Mouse (Mus musculus) hindbrain, embryonic 11.5 days (tissue): ENCODE results near the gene Ccni. TPM values are rescaled to one million over a fixed set of nuclear protein-coding genes. Genes with fewer than 3 reads are reported as not detected.
A peak's percentile ranks its signal among the peaks of the same experiment; 100 is the strongest.

Source experiments
- ATAC-seq: fragments of 200-750 bp; cut with Nextera tagmentation; 2 replicates; pipeline ENCODE4 v1.8.0; 2017; ENCODE audit warnings: mild to moderate bottlenecking, moderate TSS enrichment, moderate library complexity; ENCODE audit not compliant: low FRiP score
- DNase-seq: peaks from one replicate; pipeline ENCODE4 v3.0.0-alpha.2; 2015; ENCODE audit warnings: low spot score
- H3K27ac ChIP-seq: fragments of 300-500 bp; sonication (generic); 2 replicates; pipeline ENCODE4 v1.5.1; 2014; ENCODE audit warnings: mild to moderate bottlenecking, low read depth, low read length
- H3K27me3 ChIP-seq: fragments of 300-500 bp; sonication (generic); 2 replicates; pipeline ENCODE4 v1.6.1; 2014; ENCODE audit warnings: mild to moderate bottlenecking, low read length, moderate library complexity, mixed read lengths; ENCODE audit not compliant: control insufficient read depth, insufficient read depth
- H3K36me3 ChIP-seq: fragments of 300-500 bp; sonication (generic); 2 replicates; pipeline ENCODE4 v1.6.1; 2014; ENCODE audit warnings: mild to moderate bottlenecking, low read length, moderate library complexity, mixed read lengths; ENCODE audit not compliant: control insufficient read depth, insufficient read depth
- H3K4me1 ChIP-seq: fragments of 300-500 bp; sonication (generic); replicated peaks from 2 replicates; pipeline ENCODE4 v1.6.1; 2014; ENCODE audit warnings: low read length, mixed read lengths; ENCODE audit not compliant: control insufficient read depth, insufficient read depth
- H3K4me2 ChIP-seq: fragments of 300-500 bp; sonication (generic); replicated peaks from 2 replicates; pipeline ENCODE4 v1.6.1; 2014; ENCODE audit warnings: mild to moderate bottlenecking, low read depth, low read length
- H3K4me3 ChIP-seq: fragments of 300-500 bp; sonication (generic); 2 replicates; pipeline ENCODE4 v1.5.1; 2014; ENCODE audit warnings: low read depth, low read length
- H3K9ac ChIP-seq: fragments of 300-500 bp; sonication (generic); 2 replicates; pipeline ENCODE4 v1.6.1; 2014; ENCODE audit warnings: low read depth, low read length
- H3K9me3 ChIP-seq: fragments of 300-500 bp; sonication (generic); 2 replicates; pipeline ENCODE4 v1.6.1; 2016; ENCODE audit warnings: low read length; ENCODE audit not compliant: control insufficient read depth
- WGBS: fragments of 180-500 bp; shearing (Covaris S2); extraction: QIAGEN DNeasy Blood & Tissue Kit; methylation state at CpG from one replicate; pipeline ENCODE4 v1.1.7; 2014; 5-methylcytosine and 5-hydroxymethylcytosine counted together
- polyA plus RNA-seq: library from polyadenylated mRNA; unstranded; fragments of >200 nt; fragmentation: Nextera tagmentation; extraction: Ambion mirVana; gene quantifications from 2 replicates; pipeline ENCODE4 v1.2.1, GENCODE M21; 2014

Ccni gene
- 160 and 164 TPM in 2 replicates for polyA plus RNA-seq

DNA sequence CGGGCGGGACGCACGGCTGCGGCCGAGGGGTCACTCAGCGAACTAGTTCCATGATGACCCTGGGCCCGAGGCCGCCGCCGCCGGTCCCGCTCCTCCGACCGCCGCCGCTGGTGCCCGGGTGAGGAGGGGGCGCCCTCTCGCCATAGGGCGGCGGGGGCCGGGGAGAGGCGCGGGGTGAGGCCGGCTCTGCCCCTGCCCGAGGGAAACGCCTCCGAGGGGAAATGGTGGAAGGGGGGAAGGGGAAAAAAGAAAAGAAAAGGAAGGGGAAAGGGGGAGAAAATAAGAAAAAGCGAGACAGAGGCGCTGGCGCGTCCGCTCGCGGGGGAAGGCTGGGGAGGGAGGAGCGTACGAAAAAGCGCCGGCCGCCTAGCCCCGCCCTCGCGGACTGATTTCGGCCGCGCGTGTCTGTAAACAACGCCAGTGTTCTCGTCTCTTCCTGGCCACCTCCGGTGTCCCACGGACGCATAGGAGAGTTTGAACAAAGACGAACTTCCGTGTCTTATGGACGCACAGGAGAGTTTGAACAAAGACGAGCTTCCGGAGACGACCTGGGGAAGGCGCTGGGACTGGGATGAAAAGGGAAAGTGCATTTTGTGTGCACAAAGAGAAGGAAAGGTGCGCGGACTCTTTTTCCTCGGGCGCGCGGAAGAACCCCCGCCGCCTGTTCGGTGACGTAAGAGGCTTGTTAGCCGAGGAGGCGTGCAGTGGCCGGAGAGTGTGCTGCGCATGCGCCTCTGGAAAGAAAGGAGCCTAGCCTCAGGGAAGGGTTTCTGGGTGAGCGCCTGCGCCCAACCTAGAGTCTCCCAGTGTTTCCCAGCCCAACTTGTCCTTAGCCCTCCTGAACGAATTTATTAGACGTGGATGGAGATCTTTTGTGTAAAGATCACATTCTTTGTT lies at the start of gene Ccni, which contains the start of gene 2010109A12Rik:
TSS of gene Ccni (minus strand) at position 387 of the 897 bp plus-strand sequence.
TSS of gene 2010109A12Rik (plus strand) at position 410 of the 897 bp plus-strand sequence.
- H3K27ac ChIP-seq = peak within 1 kb of the TSS; percentile 89
- H3K27me3 ChIP-seq = no peaks in the 10 kb centered on the region
- peak; percentile 96 for ATAC-seq
- 0 out of 2 replicates have a peak, but pooled peaks cover 2% of the 10 kb centered on the region for H3K36me3 ChIP-seq
- under 1% methylated on average over 68 of the region's 79 CpGs for WGBS
- DNase-seq = peak; percentile 96
- no peaks in the 10 kb centered on the region for H3K4me1 ChIP-seq
- H3K4me2 ChIP-seq = peak within 1 kb of the TSS; percentile 71
- H3K9me3 ChIP-seq = no peaks in the 10 kb centered on the region
- peak within 1 kb of the TSS; percentile 94 for H3K4me3 ChIP-seq
- peak within 1 kb of the TSS; percentile 92 for H3K9ac ChIP-seq

DNA sequence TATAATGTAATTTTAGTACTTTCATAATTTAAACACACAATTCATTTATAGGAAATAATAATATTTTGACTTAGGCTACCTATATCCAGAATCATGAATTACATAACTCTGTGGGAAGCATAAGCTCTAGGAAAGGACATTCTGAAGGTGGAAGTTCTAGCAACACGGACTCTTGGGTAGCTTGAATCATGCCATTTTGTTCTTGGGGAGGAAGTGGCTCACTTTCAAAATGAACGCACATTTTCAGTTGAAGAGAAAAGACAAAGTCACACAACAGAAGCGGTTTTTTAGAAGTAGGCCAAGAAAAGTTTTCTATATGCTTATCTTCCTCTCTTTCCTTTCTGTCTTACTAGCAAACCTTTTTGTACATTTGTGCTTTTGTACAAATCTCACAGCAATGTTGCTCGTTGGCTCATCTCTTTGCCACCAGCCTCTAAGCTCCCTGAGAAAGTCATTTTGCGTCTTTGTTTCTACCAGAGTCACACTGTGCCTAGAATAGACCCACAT lies 49.5 kb upstream of the Ccni start:
- Histone ChIP-seq H3K36me3 (no peaks in the 10 kb centered on the region), H3K4me3 (no peak overlapping the region), H3K9me3 (no peaks in the 10 kb centered on the region), H3K9ac (no peak overlapping the region), H3K27ac (no peak overlapping the region), H3K4me2 (no peak overlapping the region), H3K4me1 (no peaks in the 10 kb centered on the region), H3K27me3 (no peaks in the 10 kb centered on the region)
- ATAC-seq (no peak), DNase-seq (no peak)
- WGBS = 86% methylated on average over 5 of the region's 5 CpGs

DNA sequence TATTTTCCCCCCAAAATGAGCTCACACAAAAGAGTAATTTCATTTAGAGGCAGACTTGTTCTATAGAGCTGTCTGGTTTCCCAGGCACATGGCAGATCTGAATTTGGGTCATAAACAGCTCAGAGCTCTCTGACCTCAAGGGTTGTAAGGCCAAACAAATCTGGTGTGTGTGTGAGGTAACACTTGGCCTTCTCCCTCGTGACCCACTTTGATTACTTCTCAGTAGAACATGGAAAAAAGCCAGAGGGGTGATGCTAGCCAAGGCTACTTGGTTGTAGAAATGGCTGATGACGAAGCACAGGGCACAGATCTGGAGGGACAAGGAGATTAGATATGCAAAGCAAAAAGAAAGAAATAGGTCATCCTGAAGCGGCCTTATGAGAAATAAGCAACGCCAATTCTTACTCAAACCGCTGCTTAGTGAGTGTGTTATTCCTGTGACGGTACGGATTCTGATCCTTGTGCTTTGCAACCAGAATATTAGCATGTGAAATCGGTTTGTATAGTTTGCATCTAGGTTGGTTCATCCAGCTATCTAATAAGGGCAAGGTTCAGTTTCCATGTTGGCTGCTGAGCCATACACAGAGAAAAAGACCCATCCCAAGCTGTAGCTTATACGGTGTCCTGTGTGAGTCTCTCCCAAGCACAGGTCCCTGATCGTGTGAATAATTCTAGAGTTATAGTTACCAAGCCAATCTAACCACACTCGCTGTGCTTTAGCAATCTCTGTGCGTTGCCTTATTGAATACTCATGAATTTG lies 44.9 kb upstream of the Ccni start:
- H3K4me1 ChIP-seq = no peaks in the 10 kb centered on the region
- H3K9ac ChIP-seq = no peak overlapping the region
- DNase-seq (no peak), ATAC-seq (no peak)
- H3K9me3 ChIP-seq = no peaks in the 10 kb centered on the region
- no peaks in the 10 kb centered on the region for H3K27me3 ChIP-seq
- no peaks in the 10 kb centered on the region for H3K36me3 ChIP-seq
- no peak overlapping the region for H3K27ac ChIP-seq
- 86% methylated on average over 12 of the region's 12 CpGs for WGBS
- no peak overlapping the region for H3K4me2 ChIP-seq
- H3K4me3 ChIP-seq = no peak overlapping the region

DNA sequence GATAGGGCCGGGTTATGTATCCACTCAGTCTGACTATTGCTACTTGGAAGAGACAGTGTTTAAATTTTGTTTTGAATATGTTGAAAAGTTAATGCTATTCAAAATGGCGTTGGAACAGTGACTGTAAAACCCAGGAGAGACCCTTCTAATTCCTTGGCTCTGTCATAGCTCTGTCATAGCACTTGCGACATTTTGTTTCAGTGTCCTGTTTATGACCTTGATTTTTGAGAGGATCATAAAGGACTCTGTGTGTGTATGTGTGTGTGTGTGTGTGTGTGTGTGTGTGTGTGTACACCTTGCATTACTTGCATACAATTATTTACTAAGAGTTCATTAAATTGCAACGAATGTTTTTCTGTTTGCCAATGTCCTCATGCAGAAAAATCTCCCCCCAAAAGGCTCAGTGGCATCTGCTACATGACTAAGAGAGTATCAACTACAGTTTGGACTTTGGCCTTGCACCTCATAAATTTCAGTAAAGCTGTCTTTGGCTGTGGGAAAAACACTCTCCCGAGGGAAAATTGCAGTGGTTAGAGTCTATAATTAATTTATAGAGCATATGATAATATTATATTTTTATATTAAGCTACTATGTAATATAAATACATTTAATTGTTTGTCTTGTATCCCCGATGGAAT lies 43.8 kb upstream of the Ccni start:
- Histone ChIP-seq H3K36me3 (no peaks in the 10 kb centered on the region), H3K9ac (no peak overlapping the region), H3K27me3 (no peaks in the 10 kb centered on the region), H3K4me3 (no peak overlapping the region), H3K9me3 (no peaks in the 10 kb centered on the region), H3K4me1 (no peaks in the 10 kb centered on the region), H3K4me2 (no peak overlapping the region), H3K27ac (no peak overlapping the region)
- ATAC-seq (no peak), DNase-seq (no peak)
- 80% methylated on average over 6 of the region's 6 CpGs for WGBS

DNA sequence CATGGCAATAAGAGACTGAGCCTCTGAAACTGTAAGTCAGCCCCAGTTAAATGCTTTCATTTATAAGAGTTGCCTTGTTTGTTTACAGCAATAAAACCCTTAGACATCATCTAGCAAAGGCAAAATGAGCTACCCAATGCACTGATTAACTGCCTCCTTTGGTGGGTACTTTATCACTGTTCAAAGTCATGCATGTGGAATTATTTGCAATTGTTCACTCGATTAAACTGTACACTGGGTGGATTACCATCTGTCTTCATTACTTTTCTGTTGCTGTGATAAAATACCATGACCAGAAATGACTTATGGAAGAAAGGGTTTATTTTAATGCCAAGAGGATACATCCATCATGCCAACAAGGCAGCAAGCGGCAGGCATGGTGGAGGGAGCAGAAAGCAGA lies 39.0 kb upstream of the Ccni start:
- DNase-seq = no peak
- no peak overlapping the region for H3K4me3 ChIP-seq
- H3K27ac ChIP-seq = no peak overlapping the region
- H3K9me3 ChIP-seq = no peaks in the 10 kb centered on the region
- no peak overlapping the region for H3K9ac ChIP-seq
- WGBS = 56% methylated on average over 2 of the region's 2 CpGs
- no peaks in the 10 kb centered on the region for H3K27me3 ChIP-seq
- no peak overlapping the region for H3K4me2 ChIP-seq
- peak; percentile 30; the same call in 1 of the 2 replicates for ATAC-seq
- H3K4me1 ChIP-seq = no peaks in the 10 kb centered on the region
- H3K36me3 ChIP-seq = no peaks in the 10 kb centered on the region

DNA sequence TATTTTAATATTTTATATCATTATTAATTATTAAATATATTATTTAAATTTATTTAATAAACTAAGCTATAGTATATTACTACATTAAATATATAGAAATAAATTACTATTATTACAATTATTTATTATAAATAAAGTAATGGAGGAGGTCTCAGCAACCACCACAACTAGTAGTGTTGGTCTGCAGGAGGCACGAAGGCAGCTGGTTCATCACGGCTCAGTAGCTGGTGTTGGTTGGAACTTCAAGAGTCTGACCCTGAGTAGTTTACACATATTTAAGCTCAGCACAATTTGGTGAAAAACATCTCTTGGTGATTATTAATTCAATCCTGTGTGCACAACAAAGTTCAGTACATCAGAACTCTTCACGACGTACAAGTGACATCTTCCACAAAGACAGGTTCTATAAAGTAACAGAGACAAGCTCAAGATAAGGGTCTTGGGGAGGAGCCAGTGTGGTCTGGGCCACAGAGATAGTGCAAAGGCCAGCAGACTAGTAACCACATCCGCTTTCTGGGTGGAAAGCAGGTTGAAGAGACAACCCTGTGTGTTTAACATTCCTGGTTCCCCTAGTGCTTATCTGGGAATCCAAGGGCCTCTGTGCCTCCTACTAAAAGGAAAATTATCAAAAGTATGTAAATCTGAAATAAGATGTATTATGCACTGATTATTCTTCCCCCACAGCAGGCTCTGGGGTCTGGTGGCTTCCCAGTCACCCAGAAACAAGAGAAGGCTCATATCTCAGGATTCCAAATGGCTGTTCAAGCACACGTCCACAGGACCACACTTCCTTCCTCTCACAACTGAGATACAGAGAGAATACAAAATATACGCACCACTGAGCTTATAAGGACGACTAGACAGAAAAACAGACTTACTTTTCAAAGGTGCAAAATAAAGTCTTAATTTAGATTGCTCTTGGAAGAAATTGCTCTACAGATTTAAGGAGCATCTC lies 33.6 kb upstream of the Ccni start:
- H3K36me3 ChIP-seq = no peaks in the 10 kb centered on the region
- H3K27me3 ChIP-seq = no peaks in the 10 kb centered on the region

DNA sequence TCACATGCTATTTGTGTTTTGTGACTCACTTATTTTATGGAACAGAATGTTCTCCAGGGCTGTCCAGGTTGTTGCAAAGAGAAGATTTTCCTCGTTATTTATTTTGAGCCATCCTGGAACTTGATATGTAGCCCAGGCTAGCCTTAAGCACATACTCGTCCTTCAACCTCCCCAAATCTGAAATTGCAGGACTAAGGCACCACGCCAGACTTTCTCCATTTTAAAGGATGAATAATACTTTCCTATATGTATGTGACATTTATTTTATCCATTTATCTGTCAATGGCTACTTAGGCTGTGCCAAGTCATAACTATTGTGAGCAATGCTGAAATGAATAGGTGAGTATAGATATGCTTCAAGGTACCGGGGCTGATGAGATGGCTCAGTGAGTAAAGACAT lies 30.2 kb upstream of the Ccni start:
- WGBS = 94% methylated on average over 4 of the region's 4 CpGs

More for the DNA sequence above, 33.6 kb upstream of the Ccni start:
- Histone ChIP-seq H3K27ac (no peak overlapping the region), H3K9me3 (no peaks in the 10 kb centered on the region), H3K4me2 (no peak overlapping the region), H3K4me1 (no peaks in the 10 kb centered on the region), H3K4me3 (no peak overlapping the region), H3K9ac (no peak overlapping the region)
- WGBS = 87% methylated on average over 8 of the region's 8 CpGs
- DNase-seq (no peak), ATAC-seq (no peak)

More for the DNA sequence above, 30.2 kb upstream of the Ccni start:
- no peaks in the 10 kb centered on the region for H3K9me3 ChIP-seq
- no peaks in the 10 kb centered on the region for H3K36me3 ChIP-seq
- H3K4me1 ChIP-seq = no peaks in the 10 kb centered on the region
- H3K4me2 ChIP-seq = no peak overlapping the region
- H3K4me3 ChIP-seq = no peak overlapping the region
- H3K27me3 ChIP-seq = no peaks in the 10 kb centered on the region
- no peak overlapping the region for H3K27ac ChIP-seq
- ATAC-seq (no peak), DNase-seq (no peak)
- H3K9ac ChIP-seq = no peak overlapping the region
